Mouse (Mus musculus): ENCODE measurements around the gene Orai1.
A peak's percentile ranks its signal among the peaks of the same experiment; 100 is the strongest.
"Not testable (repeated sequence)": the region's sequence is repeated elsewhere in the genome, so short reads cannot be mapped to it uniquely, and the experiment has no call there.

The Orai1 gene

GRCm38 (mm10) chr5:123014753-123015701, at the start of gene Orai1:
Gene Orai1 (plus strand): TSS chr5:123015074.
- peak; percentile 99 for DNase-seq

DNA sequence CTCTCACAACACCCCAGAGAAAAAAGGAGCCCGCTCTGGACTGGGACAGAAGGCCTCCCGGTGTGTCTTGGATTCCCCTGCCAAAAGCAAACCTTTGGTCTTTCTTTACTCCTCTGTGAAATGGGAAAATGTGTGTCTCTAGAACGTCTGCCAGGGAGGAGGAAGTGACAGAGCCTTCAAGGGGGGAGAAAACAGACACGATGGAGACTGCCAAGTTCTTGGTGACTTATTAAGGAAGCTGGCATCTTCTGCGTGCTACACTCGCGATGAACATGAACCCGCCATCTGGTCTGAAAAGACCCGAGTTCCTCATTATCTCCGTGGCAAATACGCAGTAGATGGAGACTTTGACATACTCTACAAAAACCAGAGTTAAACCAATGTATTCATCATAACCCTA, 49.4 kb upstream of the Orai1 start:
- no peak for DNase-seq

- peak; percentile 90 for DNase-seq
Measured at GRCm38 (mm10) chr5:122968322-122968721, 46.6 kb upstream of the Orai1 start.

DNA sequence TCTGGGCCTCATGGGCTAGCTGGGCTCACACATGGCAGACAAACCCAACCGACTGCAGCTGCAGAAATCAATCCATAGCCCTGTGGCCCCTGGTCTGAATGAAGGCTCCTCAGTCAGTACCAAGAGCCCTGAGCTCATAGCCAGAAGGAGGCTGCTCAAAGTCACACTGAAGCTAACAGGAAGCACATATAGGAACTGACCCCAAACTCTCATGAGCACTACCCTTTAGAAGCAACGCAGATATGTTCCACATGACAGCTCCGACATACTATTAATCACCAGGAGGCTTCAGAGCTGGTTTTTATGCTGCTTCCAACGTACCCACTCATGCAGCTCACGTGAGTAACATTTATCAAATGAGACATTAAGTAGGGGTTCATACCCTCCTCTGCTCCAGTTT, 44.8 kb upstream of the Orai1 start:
- no peak for DNase-seq

DNA sequence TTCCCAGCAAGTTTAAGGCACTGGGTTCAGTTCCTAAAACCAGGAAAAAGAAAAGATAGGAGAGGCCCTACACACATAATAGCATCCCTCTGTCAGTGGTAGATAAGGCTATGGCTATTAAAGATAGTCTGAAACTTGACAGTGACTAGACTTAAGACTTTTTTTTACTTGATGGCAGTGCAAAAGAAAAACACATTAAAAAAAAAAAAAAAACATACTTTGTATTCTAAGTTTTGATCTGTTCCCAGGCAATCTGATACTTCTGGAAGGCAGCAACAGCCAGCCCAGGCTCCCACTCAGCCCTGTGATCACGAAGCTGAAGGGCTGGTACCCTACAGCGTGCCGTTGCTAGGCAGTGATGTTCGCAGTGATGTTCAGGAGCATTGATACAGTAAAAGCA, 43.4 kb upstream of the Orai1 start:
- DNase-seq, result no peak

GRCm38 (mm10) chr5:122972116-122972515, 42.8 kb upstream of the Orai1 start:
- DNase-seq, result no peak

- not testable (repeated sequence) for DNase-seq
Measured at GRCm38 (mm10) chr5:122974701-122975100, 40.2 kb upstream of the Orai1 start.

- DNase-seq, result no peak
Measured at GRCm38 (mm10) chr5:122978970-122979369, 35.9 kb upstream of the Orai1 start.

GRCm38 (mm10) chr5:122984483-122984882, 30.4 kb upstream of the Orai1 start:
- no peak for DNase-seq

DNA sequence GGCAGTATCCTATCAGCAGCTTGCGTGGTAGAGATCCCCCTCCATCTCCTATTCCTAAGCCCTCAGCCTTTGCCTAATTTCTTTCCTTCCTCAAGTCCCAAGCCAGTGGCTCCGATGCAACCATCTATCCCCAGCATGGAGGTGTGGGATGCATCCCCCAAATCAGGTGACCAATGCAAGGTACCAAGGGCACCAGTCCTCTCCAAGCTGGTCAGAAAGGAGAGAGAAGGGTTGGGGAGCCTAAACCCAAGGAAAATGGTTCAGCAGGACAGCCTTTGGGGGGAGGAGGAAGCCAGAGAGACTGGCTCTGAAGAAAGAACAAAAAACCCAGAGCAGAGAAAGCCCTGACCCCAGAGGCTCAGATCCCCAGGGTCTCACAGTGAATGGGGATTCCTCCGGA, 29.6 kb upstream of the Orai1 start:
- no peak for DNase-seq

DNA sequence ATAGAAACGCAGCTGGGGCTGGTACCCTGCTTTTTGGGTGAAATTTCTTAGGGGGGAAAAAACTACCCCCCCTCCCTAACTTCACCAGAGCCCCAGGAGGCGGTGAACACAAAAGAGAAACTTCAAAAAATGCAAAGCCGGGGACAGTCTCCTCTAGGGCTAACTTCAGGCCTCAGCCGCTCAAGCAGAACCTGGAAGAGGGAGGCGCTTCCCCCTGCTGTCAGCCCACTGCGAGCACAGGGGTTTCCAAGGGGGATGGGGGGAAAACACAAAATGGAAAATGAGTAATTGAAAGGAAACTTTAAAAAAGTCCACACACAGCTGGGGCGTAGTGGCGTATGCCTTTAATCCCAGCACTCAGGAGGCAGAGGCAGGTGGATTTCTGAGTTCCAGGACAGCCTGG, 28.8 kb upstream of the Orai1 start:
- DNase-seq, result no peak

DNA sequence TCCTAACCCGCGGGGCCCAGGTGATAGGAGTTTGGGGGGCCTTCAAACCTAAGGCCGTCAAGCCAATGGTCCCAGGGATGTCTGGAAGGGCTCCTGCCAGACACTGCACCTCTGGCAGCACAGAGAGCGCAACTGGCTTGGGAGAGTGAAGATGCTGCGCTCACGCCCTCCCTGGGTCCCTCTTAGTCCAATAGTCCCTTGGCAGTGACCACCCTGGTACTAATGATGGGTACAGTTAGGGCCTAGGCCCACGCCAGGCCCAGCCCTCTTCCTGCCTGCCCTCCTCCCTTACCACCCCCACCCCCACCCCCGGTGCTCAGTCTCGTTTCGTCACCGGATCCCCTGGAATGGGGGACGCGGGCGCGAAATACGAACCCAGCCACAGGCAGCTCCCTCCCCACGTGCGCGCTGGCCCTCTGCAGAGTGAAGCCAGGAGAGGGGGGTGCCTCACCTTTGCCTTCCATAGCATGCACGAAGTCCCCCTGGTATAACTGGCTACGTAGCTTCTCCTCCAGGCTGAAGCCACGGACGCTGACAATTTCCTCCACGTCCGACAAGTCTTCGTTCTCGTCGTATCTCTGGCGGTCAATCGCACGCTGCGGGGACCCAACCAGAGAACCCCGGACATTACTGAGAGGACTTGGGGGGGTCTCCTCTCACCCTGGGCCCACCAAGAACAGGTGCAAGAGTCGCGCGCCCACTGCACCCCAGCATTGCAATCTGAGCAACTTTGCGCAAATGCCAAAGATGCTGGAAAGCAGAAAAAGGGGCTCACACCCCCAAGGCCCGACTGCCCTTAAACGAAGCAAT, 27.5 kb upstream of the Orai1 start:
- DNase-seq, result peak; percentile 62

DNA sequence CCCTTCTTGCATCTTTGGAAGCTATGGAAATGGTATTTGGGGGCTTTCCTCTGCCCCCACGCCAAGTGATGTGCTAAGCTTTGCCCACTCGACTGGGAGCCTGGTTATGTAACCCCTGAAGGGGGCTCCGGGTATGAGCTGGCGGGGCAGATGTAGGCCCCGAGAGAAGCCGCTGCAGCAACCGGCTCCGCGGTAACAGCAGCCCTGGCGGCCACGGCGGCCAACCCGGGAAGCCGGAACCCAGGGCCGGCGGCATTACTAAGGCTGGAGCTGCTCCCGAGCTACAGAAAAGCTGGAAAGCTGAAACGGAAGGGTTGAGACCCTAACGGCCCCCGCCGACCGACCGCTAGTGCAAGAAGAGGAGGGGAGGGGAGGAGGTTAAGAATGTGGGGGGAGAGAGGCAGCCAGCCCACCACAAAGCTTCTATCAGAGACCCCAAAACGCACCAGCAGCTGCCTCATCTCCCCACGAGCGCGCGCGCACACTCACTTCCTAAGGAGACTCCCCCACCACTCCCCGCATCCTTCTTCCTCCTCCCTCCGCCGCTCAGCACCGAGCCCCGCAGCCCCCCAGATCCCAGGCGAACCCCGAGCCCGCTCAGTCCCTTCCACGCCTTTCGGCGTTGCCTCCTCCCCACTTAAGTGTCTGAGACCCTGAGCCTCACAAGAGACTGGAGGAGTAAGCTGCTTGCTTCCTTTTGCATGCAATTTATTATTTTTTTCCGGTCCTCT, 26.7 kb upstream of the Orai1 start:
- peak; percentile 75 for DNase-seq

GRCm38 (mm10) chr5:122989001-122989525, 25.8 kb upstream of the Orai1 start:
- DNase-seq, result peak; percentile 87

DNA sequence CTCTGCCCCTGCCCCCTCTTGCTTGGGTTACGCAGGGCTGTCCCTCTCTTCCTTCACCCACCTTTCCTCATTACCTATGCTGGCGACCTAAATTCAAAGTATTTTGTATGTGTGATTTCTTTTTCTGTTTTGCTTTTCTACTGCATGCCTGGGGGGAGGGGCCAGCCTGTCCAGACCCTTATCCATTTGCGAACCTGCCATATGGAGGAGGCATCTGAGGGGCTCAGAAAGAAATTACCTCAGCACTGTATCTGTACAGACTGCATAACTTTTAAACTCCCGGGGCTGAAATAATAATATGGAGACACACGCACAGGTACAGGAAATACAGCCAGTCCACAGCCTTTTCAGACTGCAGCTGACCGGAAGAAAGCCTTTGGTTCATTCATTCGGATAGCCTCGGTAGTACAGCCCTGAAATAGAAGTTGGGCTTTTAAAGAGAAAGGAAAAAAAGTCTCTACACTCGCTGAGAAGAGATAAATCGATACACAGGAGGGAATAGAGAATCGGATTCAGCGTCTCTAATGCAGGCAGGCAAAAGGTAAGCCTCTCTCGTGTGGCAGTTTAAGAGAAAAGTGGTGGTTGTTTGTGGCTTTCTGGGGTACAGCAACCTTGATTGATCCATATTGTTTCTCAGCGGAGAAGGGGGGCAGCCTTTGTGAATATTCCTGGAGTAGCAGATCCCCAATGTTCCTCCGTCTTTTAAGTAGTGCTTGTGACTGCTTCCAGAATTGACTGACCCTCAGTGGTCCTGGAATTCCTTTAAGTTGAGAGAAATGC, 25.1 kb upstream of the Orai1 start, which contains the start of gene Kdm2b:
Gene Kdm2b (minus strand): TSS at position 273 of the 780 bp plus-strand sequence.
- peak; percentile 35 for DNase-seq

GRCm38 (mm10) chr5:122990411-122991160, 24.3 kb upstream of the Orai1 start:
- DNase-seq, result peak; percentile 70

- no peak for DNase-seq
Measured at GRCm38 (mm10) chr5:122991350-122992004, 23.4 kb upstream of the Orai1 start.

GRCm38 (mm10) chr5:122993811-122994210, 21.1 kb upstream of the Orai1 start:
- no peak for DNase-seq

DNA sequence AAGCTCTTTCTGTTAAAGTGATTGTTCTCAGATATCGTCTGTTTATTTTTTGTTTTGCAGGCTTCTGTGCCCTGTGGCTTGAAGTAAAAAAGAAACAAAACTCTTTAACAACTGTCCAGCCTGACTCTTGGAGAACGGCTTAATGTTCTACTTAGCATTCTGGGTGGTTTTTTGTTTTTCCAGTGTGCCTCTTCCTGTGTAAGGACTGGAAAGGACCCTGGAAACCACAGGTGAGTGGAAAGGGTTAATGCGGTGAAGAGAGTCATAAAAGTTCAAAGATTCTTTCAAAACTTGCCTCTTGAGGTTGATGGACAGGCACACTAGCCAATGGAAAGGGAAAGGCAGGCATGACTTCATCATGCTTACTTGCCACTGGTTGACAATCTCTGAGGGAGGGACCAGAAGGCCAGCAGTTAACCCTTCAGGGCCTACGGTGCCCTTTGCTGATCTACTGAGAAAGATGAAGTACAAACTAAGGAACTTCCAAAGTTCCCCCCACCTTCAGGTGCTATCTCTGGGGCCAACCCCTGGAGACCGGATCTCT, 20.5 kb upstream of the Orai1 start:
- peak; percentile 96 for DNase-seq

DNA sequence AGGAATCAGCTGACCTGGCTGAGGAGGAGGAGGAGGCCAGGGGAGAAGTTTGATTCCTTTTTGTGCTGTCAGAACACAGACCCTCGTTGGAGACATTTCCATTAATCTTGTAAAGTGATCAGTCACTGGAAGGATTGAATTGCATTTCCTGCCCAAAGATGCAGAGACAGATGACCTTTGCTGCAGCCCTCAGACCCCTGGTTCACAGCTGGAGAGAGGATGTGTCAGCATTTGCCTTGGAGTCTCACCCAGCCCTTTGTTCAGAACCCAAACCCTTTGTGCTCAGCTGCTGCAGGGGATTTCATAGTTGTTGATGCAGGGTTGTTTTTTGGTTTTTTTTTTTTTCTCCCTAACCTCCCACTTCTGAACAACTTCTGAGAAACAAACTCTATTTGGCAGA, 20.0 kb upstream of the Orai1 start:
- peak; percentile 20 for DNase-seq

Measured in thymus, postnatal 25 days (tissue).